Mouse (Mus musculus): Measurements from ENCODE around the gene Vwa7.
A peak's percentile ranks its signal among the peaks of the same experiment; 100 is the strongest.

Vwa7 gene

DNA sequence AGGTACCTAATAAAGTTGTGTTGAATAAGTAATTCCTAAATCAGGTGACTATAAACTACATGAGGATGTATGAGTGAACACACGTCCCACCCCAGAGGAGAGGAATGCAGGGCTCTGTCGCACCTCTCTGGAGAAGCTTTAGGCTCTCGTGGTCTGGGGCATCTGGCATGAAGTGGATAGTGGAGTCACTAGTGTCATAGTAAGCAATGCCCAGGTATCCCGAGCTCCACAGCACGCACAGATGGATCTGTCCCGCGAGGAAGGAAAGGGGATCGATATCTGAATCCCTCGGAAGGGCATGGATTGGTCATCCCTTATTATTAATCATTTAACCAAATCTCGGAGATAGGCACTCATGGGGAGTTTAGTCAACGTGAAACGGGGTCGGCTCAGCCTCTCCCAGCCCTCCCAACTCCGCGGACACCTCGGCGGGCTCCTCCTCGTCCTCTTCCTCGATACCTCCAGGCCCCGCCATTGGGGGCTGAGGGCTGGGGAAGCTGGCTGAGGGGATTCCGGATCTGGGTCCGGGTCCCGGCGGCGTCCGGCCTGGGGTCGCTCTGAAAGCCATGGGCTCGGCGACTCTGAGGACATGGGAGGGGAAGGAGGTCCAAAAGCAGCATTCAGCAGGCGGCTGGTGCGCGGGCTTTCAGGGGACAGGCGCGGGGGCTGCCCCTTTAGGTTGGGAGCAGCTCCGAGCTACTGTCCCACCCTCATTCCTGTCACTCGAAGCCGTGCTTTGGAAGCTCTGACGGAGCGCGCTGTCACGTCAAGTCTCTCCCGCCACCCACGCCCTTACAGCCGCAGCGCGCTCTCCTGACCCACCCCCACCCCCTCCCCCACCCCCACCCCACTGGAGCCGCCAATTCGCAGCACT lies 29.7 kb downstream of the Vwa7 start:
- no peak for DNase-seq (ENCODE audit: low spot score)

DNA sequence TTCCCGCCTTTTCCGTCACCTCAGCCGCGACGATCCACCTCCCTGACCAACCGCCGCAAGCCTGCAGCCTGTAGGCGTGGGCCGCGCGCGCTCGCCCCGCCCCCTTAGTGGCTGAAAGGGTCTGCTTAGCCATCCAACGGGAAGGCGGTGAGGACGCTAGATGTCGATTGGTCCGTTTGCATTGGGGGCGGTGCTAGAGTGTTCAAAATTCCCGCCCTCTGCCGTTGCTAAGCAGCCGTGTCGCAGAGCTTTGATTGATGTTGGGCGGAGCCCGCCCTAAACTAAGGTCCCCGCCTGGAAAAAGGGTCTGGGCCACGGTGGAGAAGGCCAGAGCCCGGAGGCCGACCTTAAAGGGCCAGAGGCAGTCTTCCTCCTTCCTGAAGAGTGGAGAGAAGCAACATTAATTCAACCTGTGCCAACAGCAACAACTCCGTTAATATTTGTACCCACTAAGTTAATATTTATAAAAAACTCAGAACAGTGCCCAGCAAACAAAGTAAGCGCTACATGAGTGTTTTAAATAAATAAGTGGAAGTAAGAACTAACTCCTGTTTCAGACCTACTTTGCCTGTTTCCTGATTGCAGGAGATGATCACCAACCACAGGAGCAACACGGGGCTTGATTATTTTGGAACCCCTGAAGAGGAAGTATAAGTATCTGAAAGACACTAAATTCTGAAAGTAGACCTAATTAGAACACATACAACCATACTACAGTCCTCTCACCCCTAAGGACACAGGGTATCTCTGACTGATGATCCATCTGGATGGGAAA lies 30.5 kb downstream of the Vwa7 start, which contains the start of gene Msh5:
Msh5 (minus strand) TSS at position 65 of the 775 bp plus-strand sequence.
- DNase-seq (ENCODE audit: low spot score) = peak; percentile 97

DNA sequence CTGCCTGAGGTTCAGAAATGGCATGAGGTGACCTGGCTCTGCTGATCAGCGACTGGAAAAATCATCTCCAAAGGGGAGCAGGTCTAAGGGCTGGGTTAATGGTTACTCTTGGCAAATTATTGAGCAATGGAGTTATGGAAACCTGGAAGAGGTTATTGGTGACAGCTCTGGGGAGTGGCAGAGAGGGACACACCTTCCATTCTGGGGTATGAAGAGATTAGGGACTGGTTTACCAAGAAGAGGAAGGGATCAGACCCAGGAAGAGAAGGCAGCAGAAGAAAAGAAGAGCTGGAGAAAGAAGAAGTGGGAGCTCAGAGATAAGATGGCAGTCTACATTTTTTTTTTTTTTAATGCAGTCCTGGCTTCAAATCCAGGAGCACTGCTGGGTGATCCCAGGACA lies 31.3 kb downstream of the Vwa7 start:
- peak; percentile 49 for DNase-seq (ENCODE audit: low spot score)

DNA sequence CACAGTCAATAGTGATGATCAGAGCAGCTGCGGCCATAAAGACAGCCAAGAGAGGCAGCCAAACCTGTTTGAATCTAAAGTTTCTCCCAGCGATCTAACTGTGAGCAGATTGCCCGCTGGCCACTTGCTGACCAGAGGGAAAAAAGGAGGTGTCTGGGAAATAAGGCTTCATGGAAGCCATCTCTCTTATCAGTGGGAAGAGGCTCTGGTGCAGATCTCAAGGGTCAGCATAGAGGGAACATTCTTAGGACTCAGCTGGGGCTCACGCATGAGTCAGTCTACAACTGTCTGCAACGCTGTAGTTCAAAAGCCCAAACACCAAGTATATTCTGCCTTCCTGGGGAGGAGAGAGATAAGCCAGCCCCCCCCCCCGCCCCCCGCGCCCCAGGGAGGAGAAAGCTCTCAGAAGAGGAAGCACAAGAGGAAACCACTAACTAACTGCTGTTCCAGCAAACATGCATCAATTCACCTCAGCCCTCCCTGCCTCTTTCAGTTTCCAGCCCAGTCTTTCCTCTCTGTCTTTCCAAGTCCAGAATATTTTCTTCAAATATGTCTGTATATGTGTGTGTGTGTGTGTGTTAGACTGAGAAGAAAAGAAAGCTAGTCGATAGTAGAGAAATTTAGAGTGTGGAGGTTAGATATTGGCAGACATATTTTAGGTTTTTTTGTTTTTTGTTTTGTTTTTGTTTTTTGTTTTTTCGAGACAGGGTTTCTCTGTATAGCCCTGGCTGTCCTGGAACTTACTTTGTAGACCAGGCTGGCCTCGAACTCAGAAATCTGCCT lies 32.0 kb downstream of the Vwa7 start:
- peak; percentile 45 for DNase-seq (ENCODE audit: low spot score)

DNA sequence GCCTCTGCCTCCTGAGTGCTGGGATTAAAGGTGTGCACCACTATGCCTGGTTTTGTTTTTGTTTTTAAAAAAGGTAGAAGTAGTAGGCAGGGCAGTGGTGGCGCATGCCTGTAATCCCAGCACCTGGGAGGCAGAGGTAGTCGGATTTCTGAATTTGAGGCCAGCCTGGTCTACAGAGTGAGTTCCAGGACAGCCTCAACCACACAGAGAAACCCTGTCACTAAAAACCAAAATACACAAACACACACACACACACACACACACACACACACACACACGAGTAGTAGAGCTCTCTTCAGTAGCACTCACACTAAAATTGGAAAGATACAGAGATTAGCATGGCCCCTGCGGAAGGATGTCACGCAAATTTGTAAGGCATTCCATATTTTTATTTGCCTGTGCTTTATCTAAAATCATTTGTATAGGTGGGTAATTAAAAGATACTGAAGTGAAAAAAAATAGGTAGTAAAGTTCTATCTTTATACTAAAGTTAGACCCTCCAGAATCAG lies 32.6 kb downstream of the Vwa7 start:
- DNase-seq (ENCODE audit: low spot score) = no peak

DNA sequence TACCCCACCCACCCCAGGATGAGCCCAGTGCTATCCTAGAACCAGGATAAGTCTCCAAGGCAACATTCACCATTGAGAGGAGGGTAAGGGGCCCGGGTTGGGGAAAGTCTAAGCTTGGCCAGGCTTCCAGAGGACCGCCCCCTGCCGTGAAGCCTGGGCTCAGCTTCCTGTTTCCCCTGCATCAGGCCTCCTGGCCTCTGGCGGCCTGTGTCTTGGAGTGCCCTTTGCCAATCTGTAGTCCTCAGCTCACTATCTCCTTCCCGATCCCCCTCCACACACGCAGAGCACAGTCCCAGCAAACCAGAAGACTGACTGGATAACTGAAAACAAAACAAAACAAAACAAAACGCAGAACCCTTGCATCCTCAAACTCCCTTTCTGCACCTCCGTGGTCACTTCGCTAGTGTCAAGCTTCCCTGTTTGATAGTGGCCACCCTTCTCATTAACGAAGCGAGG lies 33.2 kb downstream of the Vwa7 start, which contains the start of gene Clic1:
Clic1 (plus strand) TSS at position 406 of the 456 bp plus-strand sequence.
- DNase-seq (ENCODE audit: low spot score) = peak; percentile 52

DNA sequence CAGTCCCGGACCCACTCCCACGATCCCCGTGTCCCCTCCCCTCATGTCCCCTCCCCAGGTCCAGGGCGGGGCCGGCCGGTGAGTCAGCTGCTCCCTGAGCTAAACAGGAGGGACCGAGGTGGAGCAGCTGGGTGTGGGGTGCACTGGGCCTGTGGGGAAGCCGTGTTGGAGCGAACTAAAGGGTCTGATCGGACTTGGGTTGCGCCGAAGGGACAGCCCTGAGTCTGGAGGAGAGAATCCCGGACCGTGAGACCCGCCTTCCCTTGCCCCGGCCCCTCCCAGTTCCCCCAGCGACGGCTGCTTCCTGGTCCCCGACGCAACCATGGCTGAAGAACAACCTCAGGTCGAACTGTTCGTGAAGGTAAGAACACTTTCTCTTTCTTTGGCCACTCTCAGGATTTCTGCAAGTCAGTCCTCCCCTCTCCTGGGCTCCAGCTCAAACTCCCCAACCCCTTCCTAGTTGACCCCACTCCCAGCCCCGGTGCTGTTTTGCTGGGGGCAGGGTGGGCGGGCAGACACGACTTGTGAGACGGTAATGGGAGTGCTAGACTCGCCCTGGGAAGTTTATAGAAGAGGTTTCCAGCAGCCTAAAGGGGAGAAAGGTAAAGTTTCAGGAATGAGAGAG lies 33.9 kb downstream of the Vwa7 start:
- peak; percentile 61 for DNase-seq (ENCODE audit: low spot score)

DNA sequence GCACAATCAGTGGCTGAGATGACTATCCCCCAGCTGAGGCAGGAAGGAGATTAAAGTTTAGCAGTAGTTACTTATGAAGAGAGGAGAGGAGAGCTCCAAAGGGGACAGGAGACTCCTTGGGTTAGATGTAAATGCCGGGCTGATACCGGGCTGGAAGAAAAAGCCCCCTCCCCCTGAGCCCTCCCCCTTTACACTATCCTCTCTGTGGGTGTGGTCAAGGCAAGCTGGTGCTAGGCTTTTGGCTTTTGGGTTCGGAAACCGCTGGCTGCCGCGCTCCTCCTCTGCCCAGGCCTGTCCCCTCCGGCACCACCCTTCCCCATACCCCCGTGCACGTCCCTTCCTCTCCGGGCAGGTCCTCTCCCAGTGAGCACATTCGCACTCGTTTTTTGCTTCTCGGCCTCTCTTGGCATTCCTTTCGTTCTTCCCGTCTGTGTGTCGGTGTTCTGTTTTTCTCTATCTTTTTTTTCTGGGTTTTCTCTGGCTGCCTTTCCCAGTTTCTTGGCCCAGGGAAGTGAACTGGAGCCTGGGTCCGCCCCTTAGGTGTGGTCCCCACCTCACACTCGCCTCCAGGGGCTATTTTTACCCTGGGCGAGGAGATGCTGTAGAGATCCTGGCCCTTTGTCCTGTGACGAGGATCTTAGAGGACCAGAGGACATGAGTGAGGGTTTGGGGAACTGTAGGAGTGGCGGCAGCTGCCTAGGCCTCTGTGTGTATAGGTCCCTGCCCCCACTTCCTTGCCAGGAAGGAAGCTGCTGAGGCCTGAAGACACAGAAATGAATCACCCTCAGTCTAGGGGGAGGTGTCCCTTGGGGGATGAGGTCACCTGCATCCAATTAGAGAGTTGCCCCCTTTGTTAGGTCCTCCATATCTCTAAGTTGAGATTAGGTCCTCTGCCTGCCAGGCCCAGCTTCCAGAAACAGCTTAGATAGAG lies 35.0 kb downstream of the Vwa7 start:
- DNase-seq (ENCODE audit: low spot score) = peak; percentile 67

DNA sequence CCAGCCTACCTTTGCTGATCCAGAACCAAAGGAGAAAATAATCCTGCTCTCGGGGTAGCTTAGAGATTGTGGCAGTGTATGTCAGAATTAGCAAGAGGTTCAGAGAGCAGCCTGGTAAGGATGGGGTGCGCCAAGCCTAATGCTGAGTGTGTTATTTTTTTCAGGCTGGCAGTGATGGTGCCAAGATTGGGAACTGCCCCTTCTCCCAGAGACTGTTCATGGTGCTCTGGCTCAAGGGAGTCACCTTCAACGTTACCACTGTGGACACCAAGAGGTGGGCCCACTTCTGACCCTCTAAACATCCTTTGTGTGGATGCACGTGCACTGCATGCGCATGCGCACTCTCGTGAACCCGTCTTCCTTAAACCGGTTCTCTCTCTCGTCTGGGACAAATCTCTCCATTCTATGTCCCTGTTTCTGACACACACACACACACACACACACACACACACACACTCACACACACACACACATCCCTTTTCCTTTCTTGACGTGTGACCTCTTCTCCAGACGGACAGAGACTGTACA lies 36.0 kb downstream of the Vwa7 start:
- no peak for DNase-seq (ENCODE audit: low spot score)

DNA sequence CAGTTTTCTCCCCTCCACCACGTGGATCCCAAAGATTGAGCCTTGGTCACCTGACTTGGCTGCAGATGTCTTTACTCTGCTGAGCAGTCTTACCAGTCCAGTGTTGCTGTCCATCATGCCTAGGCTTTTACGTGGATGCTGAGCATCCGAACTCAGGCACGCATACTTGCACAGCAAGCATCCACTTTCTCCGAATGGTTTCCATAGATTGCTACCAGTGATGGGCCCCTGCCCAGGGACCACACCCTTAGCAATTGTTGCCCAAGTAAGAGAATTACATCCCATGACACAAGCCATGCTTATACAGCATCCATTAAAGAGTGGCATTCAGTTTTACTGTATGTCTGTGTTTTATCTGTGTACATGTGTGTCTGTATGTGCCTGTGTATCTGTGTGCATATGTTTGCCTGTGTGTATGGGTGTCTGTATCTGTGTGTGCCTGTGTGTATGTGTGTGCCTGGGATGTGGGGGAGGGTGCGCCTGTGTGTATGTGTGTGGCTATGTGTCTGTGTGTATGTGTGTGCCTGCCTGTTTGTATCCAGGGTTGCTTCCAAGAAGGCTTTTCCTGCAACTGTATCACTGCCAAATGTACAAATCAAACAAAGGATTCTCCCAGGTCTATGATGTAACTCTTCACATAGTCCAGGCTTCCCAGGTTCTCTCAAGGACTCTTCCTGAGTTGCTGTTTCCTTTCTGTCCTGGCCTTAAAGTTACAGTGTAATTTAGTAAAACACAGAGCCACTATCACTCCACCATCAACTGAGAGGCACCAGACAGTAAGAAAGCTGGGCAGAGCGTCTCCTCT lies 39.5 kb downstream of the Vwa7 start:
- no peak for DNase-seq (ENCODE audit: low spot score)

DNA sequence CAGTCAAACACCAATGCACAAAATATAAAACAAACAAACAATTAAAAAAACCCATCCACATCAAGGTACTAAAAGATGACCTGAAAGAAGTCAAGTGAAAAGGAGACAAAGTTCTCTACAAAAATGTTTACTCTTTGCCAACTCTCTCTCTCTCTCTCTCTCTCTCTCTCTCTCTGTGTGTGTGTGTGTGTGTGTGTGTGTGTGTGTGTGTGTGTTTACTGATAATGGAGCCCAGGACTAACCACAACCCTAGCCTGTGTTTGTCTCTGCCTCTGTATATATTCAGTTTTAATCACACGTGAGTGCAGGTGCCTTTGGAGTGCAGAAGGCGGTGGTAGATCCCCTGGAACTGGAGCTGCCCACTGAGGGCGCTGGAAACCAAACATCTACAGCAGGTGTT lies 40.7 kb downstream of the Vwa7 start:
- DNase-seq (ENCODE audit: low spot score) = no peak

DNA sequence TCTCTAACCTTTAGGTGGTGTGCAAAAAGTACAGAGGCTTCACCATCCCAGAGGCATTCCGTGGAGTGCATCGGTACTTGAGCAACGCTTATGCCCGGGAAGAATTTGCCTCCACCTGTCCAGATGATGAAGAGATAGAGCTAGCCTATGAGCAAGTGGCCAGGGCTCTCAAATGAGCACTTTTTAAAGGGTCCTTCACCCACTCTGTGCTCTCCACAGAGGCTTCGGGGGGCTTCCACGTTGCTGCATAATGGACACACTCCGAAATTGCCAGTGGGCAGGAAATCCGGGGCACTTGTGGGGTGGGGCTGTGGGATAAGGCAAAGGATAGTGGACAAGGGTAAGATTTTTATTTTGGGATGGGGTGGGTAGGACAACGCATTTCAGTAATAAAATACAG lies 41.9 kb downstream of the Vwa7 start:
- DNase-seq (ENCODE audit: low spot score) = no peak

DNA sequence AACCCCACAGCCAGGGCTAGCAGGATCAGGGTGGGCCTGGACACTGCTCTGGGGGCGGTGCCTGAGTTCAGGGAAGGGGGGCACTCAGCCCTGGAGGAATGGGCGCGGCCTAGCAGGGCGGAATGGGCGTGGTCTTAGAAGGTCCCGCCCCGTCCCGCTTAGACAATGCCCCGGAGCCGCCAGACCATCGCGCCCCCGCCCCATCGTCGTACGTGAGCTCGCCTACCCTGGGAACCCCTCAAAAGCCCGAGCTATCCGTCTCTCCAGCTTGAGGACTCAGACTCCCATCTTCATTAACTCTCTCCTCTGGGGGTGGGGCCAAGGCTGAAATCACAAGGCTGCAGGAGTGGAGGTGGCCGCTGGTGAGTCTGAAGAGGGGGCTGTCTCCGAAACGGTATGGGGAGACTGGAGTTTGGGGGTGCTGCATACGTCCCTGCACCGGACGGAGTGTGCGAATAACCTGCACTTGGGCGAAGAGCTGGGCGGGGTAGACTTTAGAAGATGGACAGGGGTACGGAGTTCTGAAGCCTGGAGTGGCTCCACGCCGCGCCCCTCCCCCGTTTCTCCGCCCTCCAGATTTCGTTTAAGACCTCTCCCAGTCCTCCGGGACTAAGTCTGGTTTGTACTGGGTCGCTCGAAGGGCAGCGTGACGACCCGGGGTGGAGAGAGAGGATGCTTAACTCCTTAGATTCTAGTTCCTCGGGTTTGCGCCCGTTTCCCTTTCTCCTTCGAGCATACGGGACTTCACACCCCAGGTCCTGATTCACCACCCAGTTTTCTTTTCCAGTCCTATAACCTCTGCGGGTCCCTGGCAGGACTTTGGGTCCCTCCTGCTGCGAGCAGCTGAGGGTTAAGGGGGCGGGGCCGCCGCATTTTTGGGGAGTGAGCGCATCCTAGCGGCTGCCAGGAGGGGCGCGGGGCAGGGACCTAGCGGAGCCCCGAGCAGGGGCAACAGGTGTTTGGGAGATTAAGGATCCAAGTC lies 42.8 kb downstream of the Vwa7 start, which contains the start of gene Ddah2:
Ddah2 (plus strand) TSS at position 125 of the 982 bp plus-strand sequence.
- peak; percentile 71 for DNase-seq (ENCODE audit: low spot score)

DNA sequence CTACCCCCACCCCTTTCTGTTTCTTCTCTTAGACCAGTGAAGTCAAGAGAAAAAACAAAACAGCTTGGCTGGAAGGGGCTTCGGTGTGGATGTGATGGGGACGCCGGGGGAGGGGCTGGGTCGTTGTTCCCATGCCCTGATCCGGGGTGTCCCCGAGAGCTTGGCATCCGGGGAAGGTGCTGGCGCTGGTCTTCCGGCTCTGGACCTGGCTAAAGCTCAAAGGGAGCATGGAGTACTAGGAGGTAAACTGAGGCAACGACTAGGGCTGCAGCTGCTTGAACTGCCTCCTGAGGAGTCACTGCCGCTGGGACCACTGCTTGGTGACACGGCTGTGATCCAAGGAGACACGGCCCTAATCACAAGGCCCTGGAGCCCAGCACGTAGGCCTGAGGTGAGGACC lies 43.7 kb downstream of the Vwa7 start:
- DNase-seq (ENCODE audit: low spot score) = no peak

DNA sequence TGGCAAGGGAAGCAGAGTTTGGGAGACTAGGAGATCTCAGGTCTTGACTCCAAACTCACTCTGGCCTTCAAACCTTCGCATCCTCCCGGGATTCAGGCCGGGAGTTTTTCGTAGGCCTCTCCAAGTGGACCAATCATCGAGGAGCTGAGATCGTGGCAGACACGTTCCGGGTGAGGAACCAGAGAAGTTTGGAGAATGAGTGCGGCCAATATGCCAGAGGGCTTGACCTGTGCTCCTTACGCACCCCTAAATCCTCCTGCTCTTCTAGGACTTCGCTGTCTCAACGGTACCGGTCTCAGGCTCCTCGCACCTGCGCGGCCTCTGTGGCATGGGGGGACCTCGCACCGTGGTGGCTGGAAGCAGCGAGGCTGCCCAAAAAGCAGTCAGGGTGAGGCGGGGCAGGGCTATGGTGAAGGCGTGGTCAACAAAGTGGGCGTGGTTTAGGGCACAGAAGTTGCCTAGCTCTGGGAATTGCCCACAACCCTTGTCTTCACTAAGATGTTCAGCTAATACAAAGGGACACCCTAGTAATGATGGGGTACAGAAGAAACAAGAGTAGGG lies 44.4 kb downstream of the Vwa7 start:
- DNase-seq (ENCODE audit: low spot score) = peak; percentile 49

DNA sequence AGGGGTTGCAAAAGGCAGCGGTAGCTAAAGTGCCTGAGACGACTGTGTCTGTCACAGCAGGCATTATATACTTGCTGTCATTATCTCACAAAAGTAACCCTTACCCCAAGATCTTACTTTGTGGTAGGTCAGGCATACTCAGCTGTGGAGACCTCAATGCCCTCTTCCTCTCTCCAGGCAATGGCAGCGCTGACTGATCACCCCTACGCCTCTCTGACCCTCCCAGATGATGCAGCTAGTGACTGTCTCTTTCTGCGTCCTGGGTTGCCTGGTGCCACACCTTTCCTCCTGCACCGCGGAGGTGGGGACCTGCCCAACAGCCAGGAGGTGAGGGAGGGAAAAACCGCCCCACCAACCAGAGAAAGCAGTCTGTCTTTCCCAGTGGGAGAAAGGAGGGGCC lies 44.9 kb downstream of the Vwa7 start:
- no peak for DNase-seq (ENCODE audit: low spot score)

DNA sequence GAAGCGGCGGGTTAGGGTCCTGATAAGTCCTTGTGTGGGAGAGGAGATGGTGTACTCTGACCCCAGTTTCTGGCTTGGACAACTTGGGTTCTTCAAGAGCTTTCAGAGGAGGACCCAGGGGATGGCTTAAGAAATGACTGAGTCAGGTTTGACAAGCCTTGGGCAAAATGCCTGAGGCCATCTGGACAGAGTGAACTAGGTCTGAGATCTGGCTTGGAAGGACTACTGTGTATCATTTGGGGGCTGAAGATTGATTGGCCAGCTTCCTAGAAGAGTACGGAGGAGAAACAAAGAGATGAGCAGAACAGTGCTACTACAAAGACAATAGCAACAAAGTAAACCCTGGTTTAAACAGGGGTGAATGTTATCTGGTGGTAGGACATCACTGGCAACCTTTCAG lies 47.1 kb downstream of the Vwa7 start:
- DNase-seq (ENCODE audit: low spot score) = no peak
